Mouse (Mus musculus) liver, postnatal 0 days (tissue): ENCODE data around the gene Msmp. TPM values are rescaled to one million over a fixed set of nuclear protein-coding genes. Genes with fewer than 3 reads are reported as not detected.

Experiments
- ATAC-seq: fragments of 200-750 bp; cut with Nextera tagmentation; 2 replicates; pipeline ENCODE4 v1.8.0; 2017; ENCODE audit warnings: mild to moderate bottlenecking, moderate library complexity
- DNase-seq: peaks from one replicate; pipeline ENCODE4 v3.0.0-alpha.2; 2016
- H3K27ac ChIP-seq: fragments of 300-500 bp; sonication (generic); 2 replicates; pipeline ENCODE4 v1.5.1; 2014; ENCODE audit warnings: antibody characterized with exemption, moderate library complexity, mild to moderate bottlenecking, low read depth
- H3K27me3 ChIP-seq: fragments of 300-500 bp; sonication (generic); 2 replicates; pipeline ENCODE4 v1.6.1; 2014; ENCODE audit warnings: low read length, control low read depth, mixed read lengths; ENCODE audit not compliant: insufficient read depth
- H3K36me3 ChIP-seq: fragments of 300-500 bp; sonication (generic); replicated peaks from 2 replicates; pipeline ENCODE4 v1.6.1; 2014; ENCODE audit warnings: mild to moderate bottlenecking, control low read depth, low read length, moderate library complexity, mixed read lengths; ENCODE audit not compliant: insufficient read depth
- H3K4me1 ChIP-seq: fragments of 300-500 bp; sonication (generic); 2 replicates; pipeline ENCODE4 v1.6.1; 2014; ENCODE audit warnings: antibody characterized with exemption, mild to moderate bottlenecking, control low read depth; ENCODE audit not compliant: insufficient read depth
- H3K4me2 ChIP-seq: fragments of 300-500 bp; sonication (generic); 2 replicates; pipeline ENCODE4 v1.6.1; 2014; ENCODE audit warnings: low read depth, mild to moderate bottlenecking, low read length, moderate library complexity, mixed read lengths
- H3K4me3 ChIP-seq: fragments of 300-500 bp; sonication (generic); 2 replicates; pipeline ENCODE4 v1.5.1; 2014; ENCODE audit warnings: low read depth, low read length
- H3K9ac ChIP-seq: fragments of 300-500 bp; sonication (generic); replicated peaks from 2 replicates; pipeline ENCODE4 v1.6.1; 2014; ENCODE audit warnings: mild to moderate bottlenecking, moderate library complexity
- H3K9me3 ChIP-seq: fragments of 300-500 bp; sonication (generic); 2 replicates; pipeline ENCODE4 v1.6.1; 2016; ENCODE audit warnings: mild to moderate bottlenecking, control low read depth, low read length, mixed read lengths
- CTCF ChIP-seq: sonication (generic); IDR thresholded peaks from 2 replicates; pipeline ENCODE4 v1.5.1; 2016; ENCODE audit warnings: antibody characterized with exemption, low read depth
- EP300 ChIP-seq: IDR thresholded peaks from 2 replicates; pipeline ENCODE4 v1.6.1; 2016; ENCODE audit warnings: antibody characterized with exemption, low read depth, mild to moderate bottlenecking
- WGBS: fragments of 180-500 bp; shearing (Covaris S2); extraction: QIAGEN DNeasy Blood & Tissue Kit; methylation state at CpG from one replicate; pipeline ENCODE4 v1.1.7; 2014; ENCODE audit not compliant: insufficient replicate concordance; 5-methylcytosine and 5-hydroxymethylcytosine counted together
- polyA plus RNA-seq: library from polyadenylated mRNA; unstranded; fragments of >200 nt; fragmentation: Nextera tagmentation; extraction: Ambion mirVana; gene quantifications from 2 replicates; pipeline ENCODE4 v1.2.1, GENCODE M21; 2015

Msmp gene
- 0.96 TPM in 1 of 2 replicates, not detected in the other for polyA plus RNA-seq

DNA sequence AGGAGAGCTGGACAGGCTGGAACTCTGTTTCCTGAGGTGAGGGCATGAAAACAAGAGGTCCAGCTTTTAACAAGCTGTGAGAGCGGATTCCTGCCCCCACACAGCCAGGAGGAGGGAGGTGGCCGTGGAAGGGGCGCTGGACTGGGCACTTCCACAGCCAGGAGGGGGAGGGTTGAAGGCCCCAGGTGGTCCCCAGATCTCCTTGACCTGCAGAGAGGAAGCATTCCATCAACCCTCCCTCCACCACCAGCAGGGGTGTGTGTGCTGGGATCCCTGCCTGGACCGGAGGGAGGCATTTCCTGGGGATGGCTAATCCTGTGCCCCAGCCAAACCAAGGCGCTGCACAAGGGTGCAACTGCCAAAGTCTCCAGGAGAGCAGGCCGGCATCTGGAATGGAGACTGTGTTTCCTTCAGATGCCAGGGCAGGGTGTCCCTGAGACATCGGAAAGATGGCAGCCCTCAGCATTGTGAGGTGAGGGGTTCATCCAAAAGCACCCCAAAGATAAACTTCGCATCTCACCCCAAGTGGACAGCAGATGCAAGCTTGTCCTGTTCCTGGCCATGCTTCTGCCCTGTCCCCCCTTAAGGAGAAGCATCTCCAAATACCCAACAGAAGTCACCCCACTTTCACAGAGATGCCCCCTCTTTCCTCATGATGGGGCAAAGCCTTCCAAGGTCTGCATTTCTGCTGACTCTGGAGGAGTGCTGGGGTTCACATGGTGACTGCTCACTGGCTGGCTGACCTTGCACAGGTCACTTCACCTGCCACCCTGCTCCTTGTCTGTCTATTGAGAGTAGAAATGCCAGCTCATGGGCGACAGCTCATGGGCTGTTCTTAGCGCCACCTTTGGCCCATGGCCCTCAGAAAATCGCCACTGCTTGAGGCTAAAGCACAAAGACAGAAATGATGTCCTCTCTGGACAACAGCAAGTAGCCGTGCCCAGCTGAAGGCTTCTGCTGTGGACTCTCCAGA, at the start of gene Msmp:
TSS of gene Msmp (minus strand) at position 51 of the 973 bp plus-strand sequence.
- no peak for DNase-seq
- 82% methylated on average over 12 of the region's 12 CpGs for WGBS
- H3K4me3 ChIP-seq: no peak within 1 kb of the TSS
- no peak within 1 kb of the TSS for H3K4me2 ChIP-seq
- H3K9ac ChIP-seq: no peak within 1 kb of the TSS
- H3K36me3 ChIP-seq: peaks cover 39% of the 10 kb centered on the region
- ATAC-seq: no peak
- H3K27me3 ChIP-seq: no peaks in the 10 kb centered on the region
- peaks cover 4% of the 10 kb centered on the region for H3K4me1 ChIP-seq
- no peak for TF ChIP-seq CTCF
- no peak within 1 kb of the TSS for H3K27ac ChIP-seq
- H3K9me3 ChIP-seq: no peaks in the 10 kb centered on the region

DNA sequence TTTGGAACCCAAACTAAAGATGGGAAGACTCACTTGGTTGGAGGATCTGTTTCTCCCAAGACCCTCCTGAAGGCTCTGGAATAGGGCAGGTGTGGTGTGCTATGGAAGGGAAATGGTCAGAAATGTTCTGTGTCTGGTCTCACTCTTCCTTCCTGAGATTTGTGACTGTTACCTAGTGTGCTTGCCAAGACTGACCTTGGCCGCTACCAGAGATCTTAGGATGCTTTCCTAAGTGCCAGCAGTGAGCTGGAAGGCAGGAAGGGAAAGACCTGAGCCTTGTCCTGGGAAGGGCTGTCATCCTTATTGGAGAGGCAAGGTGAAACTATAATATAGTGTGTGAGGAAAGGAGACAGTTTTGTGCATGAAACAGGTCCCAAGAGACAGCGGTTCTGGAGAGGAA, 49.4 kb upstream of the Msmp start:
- WGBS: 85% methylated on average over 2 of the region's 2 CpGs
- no peak overlapping the region for H3K9ac ChIP-seq
- TF ChIP-seq CTCF: no peak
- TF ChIP-seq EP300: no peak

GRCm38 (mm10) chr4:43633296-43633695, 49.0 kb upstream of the Msmp start:
- Histone ChIP-seq H3K4me1 (no peaks in the 10 kb centered on the region), H3K27ac (no peak overlapping the region), H3K27me3 (peaks cover 26% of the 10 kb centered on the region), H3K9ac (no peak overlapping the region), H3K9me3 (no peaks in the 10 kb centered on the region), H3K4me3 (no peak overlapping the region), H3K36me3 (no peaks in the 10 kb centered on the region), H3K4me2 (no peak overlapping the region)
- ATAC-seq (no peak), DNase-seq (peak; percentile 11)
- WGBS: 75% methylated on average over 8 of the region's 8 CpGs
- TF ChIP-seq EP300: no peak
- TF ChIP-seq CTCF: no peak

More for the DNA sequence above, 49.4 kb upstream of the Msmp start:
- Histone ChIP-seq H3K4me3 (no peak overlapping the region), H3K27ac (no peak overlapping the region), H3K36me3 (no peaks in the 10 kb centered on the region), H3K27me3 (peaks cover 26% of the 10 kb centered on the region), H3K9me3 (no peaks in the 10 kb centered on the region), H3K4me2 (no peak overlapping the region), H3K4me1 (no peaks in the 10 kb centered on the region)
- peak; percentile 6 for DNase-seq
- no peak for ATAC-seq

DNA sequence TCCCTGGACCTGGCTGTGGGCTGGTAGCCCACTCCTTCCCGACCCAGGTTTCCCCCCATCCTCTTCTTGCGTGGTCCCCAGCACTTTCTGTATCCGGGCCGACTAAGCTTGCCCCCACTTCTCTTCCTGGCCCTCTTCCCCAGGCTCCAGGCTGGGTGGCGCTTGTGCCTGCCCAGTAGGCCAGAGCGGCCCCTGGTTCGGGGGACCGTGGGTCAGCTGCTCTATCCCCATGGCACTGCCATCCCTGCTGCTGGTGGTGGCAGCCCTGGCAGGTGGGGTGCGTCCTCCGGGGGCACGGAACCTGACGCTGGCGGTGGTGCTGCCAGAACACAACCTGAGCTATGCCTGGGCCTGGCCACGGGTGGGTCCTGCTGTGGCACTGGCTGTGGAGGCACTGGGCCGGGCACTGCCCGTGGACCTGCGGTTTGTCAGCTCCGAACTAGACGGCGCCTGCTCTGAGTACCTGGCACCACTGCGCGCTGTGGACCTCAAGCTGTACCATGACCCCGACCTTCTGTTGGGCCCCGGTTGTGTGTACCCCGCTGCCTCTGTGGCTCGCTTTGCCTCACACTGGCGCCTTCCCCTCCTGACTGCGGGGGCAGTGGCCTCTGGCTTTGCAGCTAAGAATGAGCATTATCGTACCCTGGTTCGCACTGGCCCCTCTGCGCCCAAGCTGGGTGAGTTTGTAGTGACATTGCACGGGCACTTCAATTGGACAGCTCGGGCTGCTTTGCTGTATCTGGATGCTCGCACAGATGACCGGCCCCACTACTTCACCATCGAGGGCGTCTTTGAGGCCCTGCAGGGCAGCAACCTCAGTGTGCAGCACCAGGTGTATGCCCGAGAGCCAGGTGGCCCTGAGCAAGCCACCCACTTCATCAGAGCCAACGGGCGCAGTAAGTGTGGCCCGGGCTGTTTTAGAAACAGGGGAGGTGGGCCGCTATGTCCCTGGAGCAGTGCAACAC, 47.9 kb upstream of the Msmp start:
- DNase-seq: peak; percentile 15
- peaks cover 26% of the 10 kb centered on the region for H3K27me3 ChIP-seq
- H3K9ac ChIP-seq: peak overlapping the region; percentile 60; the same call in 1 of the 2 replicates
- no peak for TF ChIP-seq CTCF
- TF ChIP-seq EP300: no peak
- H3K27ac ChIP-seq: no peak overlapping the region
- no peaks in the 10 kb centered on the region for H3K4me1 ChIP-seq
- H3K4me3 ChIP-seq: peak overlapping the region; percentile 55
- WGBS: 65% methylated on average over 42 of the region's 42 CpGs
- no peak for ATAC-seq
- H3K9me3 ChIP-seq: no peaks in the 10 kb centered on the region
- H3K4me2 ChIP-seq: peak overlapping the region; percentile 86
- H3K36me3 ChIP-seq: no peaks in the 10 kb centered on the region

DNA sequence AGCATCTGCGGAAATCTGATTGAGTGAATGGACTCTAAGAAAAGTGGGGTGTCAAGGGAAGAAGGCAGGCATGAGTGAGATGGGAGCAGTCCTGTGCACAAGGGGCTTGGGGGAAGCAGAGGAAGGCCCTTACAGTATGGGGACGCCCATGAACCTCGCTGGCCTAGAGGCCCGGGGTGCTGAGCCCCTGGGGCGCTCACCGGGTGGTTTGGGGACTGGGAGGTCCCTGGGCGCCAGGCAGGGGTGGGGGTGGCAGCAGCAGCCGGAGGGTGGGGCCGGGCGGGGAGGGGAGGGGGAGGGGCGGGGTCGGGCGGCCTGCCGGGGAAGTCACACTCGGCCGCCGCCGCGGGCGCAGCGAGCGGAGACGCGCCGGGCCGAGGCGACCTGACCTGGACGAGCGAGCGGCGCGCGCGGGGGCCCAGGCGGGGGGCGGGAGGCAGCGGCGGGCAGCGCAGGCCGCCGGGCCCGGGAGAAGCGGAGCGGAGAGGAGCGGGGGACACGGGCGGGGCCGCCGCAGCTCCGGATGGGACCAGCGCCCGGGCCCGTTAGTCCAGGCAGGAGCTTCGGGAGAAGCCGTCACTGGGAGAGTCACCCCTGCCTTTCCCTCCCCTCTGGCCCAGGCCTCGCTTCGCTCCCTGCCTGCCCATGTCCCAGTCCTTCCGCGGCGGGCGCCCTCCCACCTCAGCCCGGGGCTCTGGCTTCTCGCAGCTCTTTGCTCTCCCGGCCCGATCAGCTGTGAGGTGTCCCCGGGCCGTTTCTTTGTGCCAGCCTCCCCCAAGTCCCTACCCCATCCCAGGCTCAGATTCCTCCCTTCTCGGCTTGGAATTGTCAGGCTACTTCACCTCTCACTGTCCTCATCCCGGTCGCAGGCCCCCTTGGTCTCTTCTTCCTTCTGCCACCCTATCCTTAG, 47.0 kb upstream of the Msmp start, which contains the start of gene Npr2:
TSS of gene Npr2 (plus strand) at position 890 of the 910 bp plus-strand sequence.
- H3K4me3 ChIP-seq: peak within 1 kb of the TSS; percentile 55
- no peak within 1 kb of the TSS; the same call in 1 of the 2 replicates for H3K27ac ChIP-seq
- H3K4me1 ChIP-seq: no peaks in the 10 kb centered on the region
- peak within 1 kb of the TSS; percentile 86 for H3K4me2 ChIP-seq
- DNase-seq (peak; percentile 47), ATAC-seq (peak; percentile 37; the same call in 1 of the 2 replicates)
- H3K36me3 ChIP-seq: no peaks in the 10 kb centered on the region
- WGBS: 4% methylated on average over 19 of the region's 70 CpGs
- no peaks in the 10 kb centered on the region for H3K9me3 ChIP-seq
- no peak for TF ChIP-seq EP300
- TF ChIP-seq CTCF: no peak
- H3K9ac ChIP-seq: peak within 1 kb of the TSS; percentile 60
- peaks cover 26% of the 10 kb centered on the region for H3K27me3 ChIP-seq
